Mouse (Mus musculus) monocyte, adult 59 days (primary cell): Measurements from ENCODE around the gene Vcpkmt. TPM values are rescaled to one million over a fixed set of nuclear protein-coding genes. Genes with fewer than 3 reads are reported as not detected.

Source experiments
- total RNA-seq, 2 experiments: library from RNA; stranded (reverse); gene quantifications; one replicate each; pipeline ENCODE4 v1.2.4; 2023

Vcpkmt gene
- total RNA-seq = 10 to 100 TPM in 1 of 2 experiments, 1 to 10 TPM in 1; 6.7 to 11.4 TPM

DNA sequence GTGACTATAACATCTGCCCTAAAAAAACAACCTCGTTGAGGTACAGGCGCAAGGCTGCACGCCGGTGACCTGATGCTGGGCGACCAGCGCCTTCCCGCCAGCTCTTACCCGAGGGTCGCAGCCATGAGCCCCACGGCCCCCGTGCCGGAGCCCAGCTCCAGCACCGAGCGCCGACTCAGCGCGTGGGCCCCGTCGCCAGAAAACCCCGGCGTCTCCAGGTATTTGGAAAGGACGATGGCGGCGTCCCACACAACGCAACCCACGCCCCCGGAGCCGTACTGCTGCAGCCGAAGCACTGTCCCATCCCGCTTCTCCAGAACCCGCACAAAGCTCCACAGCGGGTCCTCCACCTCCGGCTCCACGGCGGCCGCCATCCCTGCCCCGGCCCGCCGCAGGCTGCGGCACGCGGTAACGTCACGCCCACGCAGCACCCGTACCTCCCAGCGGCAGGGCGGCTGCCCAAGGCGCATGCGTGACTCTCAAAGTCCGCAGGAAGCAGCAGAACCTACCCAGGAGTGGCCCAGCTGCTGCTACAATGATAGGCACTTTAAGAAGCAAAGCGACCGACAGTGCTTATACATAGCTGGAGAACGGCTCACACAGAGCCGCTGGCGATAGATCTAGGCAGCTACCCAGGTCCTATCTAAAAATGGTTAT is at the start of gene Vcpkmt:
TSS of gene Vcpkmt (minus strand) at position 416 of the 657 bp plus-strand sequence.

Other genes with a start within 250 kb of the Vcpkmt start
- gene Nemf, start 225.9 kb downstream of the Vcpkmt start, total RNA-seq = 10 to 100 TPM; 58.9 to 67.5 TPM
- 100 to 1,000 TPM; 220 to 221 TPM for gene Arf6, start 210.9 kb downstream of the Vcpkmt start, total RNA-seq
- 1 to 10 TPM; 2.9 to 3.4 TPM for gene Gm9887, start 210.6 kb downstream of the Vcpkmt start, total RNA-seq
- 10 to 100 TPM; 53.6 to 55.7 TPM for gene Sos2, start 98.8 kb upstream of the Vcpkmt start, total RNA-seq
- 1 to 10 TPM; 1.2 to 2.9 TPM for gene L2hgdh, start 141.8 kb upstream of the Vcpkmt start, total RNA-seq
- gene Atp5s, start 141.9 kb upstream of the Vcpkmt start, total RNA-seq = 1 to 10 TPM; 1.4 to 4.4 TPM
- gene Cdkl1, start 208.2 kb upstream of the Vcpkmt start, total RNA-seq = not detected